Mouse (Mus musculus) stomach, embryonic 15.5 days (tissue): ENCODE results near the gene Srsf9. TPM values are rescaled to one million over a fixed set of nuclear protein-coding genes. Genes with fewer than 3 reads are reported as not detected.

Experiments
- ATAC-seq: fragments of 200-750 bp; cut with Nextera tagmentation; 2 replicates; pipeline ENCODE4 v1.8.0; 2017; ENCODE audit warnings: low read depth, moderate number of reproducible peaks, moderate TSS enrichment; ENCODE audit not compliant: insufficient read depth, low FRiP score
- H3K27ac ChIP-seq: fragments of 300-500 bp; sonication (generic); 2 replicates; pipeline ENCODE4 v1.5.1; 2015; ENCODE audit warnings: mild to moderate bottlenecking, inconsistent platforms
- H3K27me3 ChIP-seq: fragments of 300-500 bp; sonication (generic); replicated peaks from 2 replicates; pipeline ENCODE4 v1.6.1; 2015; ENCODE audit warnings: inconsistent platforms
- H3K36me3 ChIP-seq: fragments of 300-500 bp; sonication (generic); 2 replicates; pipeline ENCODE4 v1.6.1; 2015; ENCODE audit warnings: inconsistent platforms
- H3K4me1 ChIP-seq: fragments of 300-500 bp; sonication (generic); 2 replicates; pipeline ENCODE4 v1.6.1; 2015; ENCODE audit warnings: inconsistent platforms
- H3K4me2 ChIP-seq: fragments of 300-500 bp; sonication (generic); 2 replicates; pipeline ENCODE4 v1.6.1; 2015; ENCODE audit warnings: mild to moderate bottlenecking, inconsistent platforms
- H3K4me3 ChIP-seq: fragments of 300-500 bp; sonication (generic); replicated peaks from 2 replicates; pipeline ENCODE4 v1.5.1; 2015; ENCODE audit warnings: inconsistent platforms
- H3K9ac ChIP-seq: fragments of 300-500 bp; sonication (generic); 2 replicates; pipeline ENCODE4 v1.6.1; 2015; ENCODE audit warnings: inconsistent platforms
- H3K9me3 ChIP-seq: fragments of 300-500 bp; sonication (generic); 2 replicates; pipeline ENCODE4 v1.6.1; 2016; ENCODE audit warnings: inconsistent platforms
- WGBS: fragments of 180-500 bp; shearing (Covaris S2); methylation state at CpG from one replicate; pipeline ENCODE4 v1.1.7; 2015; 5-methylcytosine and 5-hydroxymethylcytosine counted together
- polyA plus RNA-seq: library from polyadenylated mRNA; unstranded; fragments of >200 nt; fragmentation: Nextera tagmentation; extraction: Ambion mirVana; gene quantifications from 2 replicates; pipeline ENCODE4 v1.2.1, GENCODE M21; 2015

Gene Srsf9
- 233 and 262 TPM in 2 replicates for polyA plus RNA-seq

DNA sequence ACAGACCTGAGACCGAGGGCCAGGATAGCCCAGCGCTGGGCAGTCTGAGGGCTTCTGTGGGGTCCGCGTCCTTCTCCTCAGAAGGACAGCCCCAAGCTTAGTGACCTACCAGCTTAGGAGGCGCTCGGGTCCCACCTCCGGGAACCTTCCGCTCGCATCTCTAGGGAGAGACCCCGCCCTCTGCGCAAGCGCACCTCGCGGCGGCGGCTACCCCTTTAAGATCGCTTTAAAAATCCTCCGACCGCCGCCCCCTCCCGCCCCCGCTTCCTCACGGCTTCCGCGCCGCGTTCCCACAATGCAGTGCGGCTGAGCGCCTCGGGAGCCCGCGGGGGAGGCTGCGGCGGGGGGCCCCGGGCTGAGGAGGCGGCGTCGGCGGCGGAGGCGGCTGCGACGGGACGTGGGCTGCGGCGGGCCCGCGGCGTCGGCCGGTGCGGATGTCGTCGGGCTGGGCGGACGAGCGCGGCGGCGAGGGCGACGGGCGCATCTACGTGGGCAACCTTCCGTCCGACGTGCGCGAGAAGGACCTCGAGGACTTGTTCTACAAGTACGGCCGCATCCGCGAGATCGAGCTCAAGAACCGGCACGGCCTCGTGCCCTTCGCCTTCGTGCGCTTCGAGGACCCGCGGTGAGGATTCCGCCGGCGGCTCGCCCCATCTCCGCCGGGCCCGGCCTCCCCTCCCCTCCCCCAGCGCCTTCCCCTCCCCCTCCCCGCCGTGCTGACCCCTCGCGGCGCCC, at the start of gene Srsf9:
Gene Srsf9 (plus strand): TSS at position 303 of the 735 bp plus-strand sequence.
- under 1% methylated on average over 81 of the region's 97 CpGs for WGBS
- H3K4me3 ChIP-seq = peak within 1 kb of the TSS; percentile 94
- H3K4me2 ChIP-seq = peak within 1 kb of the TSS; percentile 60

DNA sequence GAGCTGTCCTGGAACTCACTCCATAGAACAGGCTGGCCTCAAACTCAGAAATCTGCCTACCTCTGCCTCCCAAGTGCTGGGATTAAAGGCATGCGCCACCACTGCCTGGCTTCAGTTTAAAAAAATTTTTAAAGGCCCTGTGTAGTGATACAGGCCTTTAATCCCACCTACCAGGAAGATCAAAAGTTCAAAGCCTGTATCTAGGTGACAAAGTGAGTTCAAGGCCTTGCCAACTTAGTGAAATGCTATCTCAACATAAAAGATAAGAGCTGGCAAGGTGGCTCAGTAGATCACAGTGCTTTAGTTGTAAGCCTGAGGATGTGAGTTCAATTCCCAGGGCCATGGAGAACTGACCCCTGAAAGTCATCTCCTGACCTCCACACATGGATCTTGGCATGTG, 48.9 kb upstream of the Srsf9 start:
- no peak for ATAC-seq
- no peak overlapping the region for H3K4me3 ChIP-seq
- H3K27ac ChIP-seq = no peak overlapping the region
- H3K9me3 ChIP-seq = no peaks in the 10 kb centered on the region
- no peak overlapping the region for H3K4me2 ChIP-seq
- H3K27me3 ChIP-seq = no peaks in the 10 kb centered on the region
- peaks cover 4% of the 10 kb centered on the region for H3K4me1 ChIP-seq
- no peaks in the 10 kb centered on the region for H3K36me3 ChIP-seq
- WGBS = 76% methylated on average over 1 of the region's 1 CpGs
- no peak overlapping the region for H3K9ac ChIP-seq

More for the DNA sequence above, at the start of gene Srsf9:
- peak; percentile 95 for ATAC-seq
- Histone ChIP-seq H3K27ac (peak within 1 kb of the TSS; percentile 88), H3K27me3 (no peaks in the 10 kb centered on the region), H3K36me3 (peaks cover 16% of the 10 kb centered on the region), H3K9me3 (no peaks in the 10 kb centered on the region), H3K4me1 (peaks cover 19% of the 10 kb centered on the region), H3K9ac (peak within 1 kb of the TSS; percentile 90)

DNA sequence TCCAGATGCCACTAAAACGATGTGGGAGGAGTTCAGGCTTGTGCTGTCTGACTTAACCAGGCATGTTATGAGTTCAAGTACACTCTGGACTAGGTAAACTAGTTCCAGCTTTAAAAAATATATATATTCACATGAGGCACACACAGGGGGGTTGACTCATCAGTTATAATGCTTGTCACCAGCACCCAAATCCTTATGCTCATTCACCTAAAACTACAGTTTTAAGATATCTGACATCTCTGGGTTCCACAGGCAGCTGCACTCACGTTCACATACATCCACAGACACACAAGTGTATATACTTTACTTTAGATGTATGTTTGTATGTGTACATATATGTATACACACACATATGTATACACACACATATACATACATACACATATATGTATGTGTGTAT, 48.2 kb upstream of the Srsf9 start:
- 59% methylated on average over 2 of the region's 2 CpGs for WGBS
- H3K4me1 ChIP-seq = peaks cover 4% of the 10 kb centered on the region
- no peaks in the 10 kb centered on the region for H3K27me3 ChIP-seq
- no peak overlapping the region for H3K9ac ChIP-seq
- no peak for ATAC-seq
- no peak overlapping the region for H3K4me3 ChIP-seq
- no peak overlapping the region for H3K4me2 ChIP-seq
- peaks cover 4% of the 10 kb centered on the region; the same call in 1 of the 2 replicates for H3K36me3 ChIP-seq
- no peak overlapping the region for H3K27ac ChIP-seq
- no peaks in the 10 kb centered on the region for H3K9me3 ChIP-seq

DNA sequence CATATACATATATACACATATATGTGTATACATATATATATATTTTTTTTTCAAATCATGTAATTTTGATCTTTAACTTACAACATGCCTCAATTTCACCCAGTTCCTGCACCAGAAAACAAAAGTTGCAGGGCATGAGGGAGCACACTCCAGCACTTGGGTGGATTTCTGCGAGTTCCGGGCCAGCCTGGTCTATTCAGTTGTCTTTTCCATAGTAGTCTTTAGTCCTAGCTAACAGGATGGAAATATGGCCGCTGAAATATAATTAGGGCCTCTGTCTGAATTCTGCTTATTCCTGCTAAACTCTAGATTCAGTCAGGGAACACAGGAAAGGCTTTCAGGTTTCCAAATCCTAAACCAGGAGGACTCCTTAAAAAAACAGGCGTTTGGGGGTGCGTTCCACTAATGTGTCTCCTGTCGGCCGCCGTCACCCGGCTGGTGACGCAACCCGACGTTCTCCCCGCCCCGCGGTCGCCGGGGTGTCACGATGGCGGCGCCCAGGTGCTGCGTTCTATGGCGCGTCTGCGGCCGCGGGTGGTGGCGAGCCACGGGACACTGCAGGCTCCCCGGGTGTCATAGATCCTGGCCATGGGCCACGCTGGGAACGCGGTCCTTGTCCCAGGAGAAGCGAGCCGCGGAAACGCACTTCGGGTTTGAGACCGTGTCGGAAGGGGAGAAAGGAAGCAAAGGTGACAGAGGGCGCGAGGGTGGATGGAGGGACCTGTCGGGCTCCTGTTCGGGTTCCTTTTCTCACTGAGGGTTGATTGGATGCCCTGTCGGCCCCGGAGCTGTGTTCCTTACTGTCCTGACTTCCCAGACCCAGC, 47.5 kb upstream of the Srsf9 start, which contains the start of gene Coq5:
Gene Coq5 (plus strand): TSS at position 441 of the 824 bp plus-strand sequence.
- peaks cover 9% of the 10 kb centered on the region for H3K36me3 ChIP-seq
- H3K4me3 ChIP-seq = peak within 1 kb of the TSS; percentile 92

DNA sequence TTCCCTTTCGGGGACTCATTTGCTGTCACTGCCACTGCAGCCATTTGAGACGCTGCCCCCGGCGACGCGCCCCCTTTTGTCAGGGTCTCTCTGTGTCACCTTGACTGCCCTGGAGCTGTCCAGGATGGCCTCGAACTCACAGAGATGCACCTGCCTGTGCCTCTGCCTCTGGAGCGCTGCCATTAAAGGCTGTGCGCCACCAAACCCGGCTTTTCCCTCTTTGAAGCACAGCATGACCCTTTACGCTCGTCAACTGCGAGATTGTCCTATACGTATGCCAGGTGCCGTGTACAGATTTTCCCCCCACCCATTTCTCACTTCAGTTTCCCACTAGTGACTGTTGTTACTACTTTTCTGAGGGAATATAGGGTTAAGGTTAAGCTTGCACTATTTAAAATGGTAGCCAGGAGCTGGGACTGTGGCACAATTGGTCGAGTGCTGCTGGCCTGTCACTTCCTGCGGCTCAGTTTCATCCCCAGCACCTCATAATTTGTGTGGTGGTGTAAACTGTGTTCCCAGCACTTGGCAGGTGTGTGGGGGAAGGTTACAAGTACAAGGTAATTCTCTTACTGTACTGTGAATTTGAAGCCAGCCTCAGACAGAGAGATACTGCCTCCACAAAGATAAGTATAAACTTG, 46.8 kb upstream of the Srsf9 start:
- Histone ChIP-seq H3K4me2 (peak overlapping the region; percentile 87), H3K4me3 (peak overlapping the region; percentile 92), H3K4me1 (peaks cover 4% of the 10 kb centered on the region), H3K27ac (peak overlapping the region; percentile 60; the same call in 1 of the 2 replicates), H3K9me3 (no peaks in the 10 kb centered on the region), H3K36me3 (peaks cover 13% of the 10 kb centered on the region), H3K27me3 (no peaks in the 10 kb centered on the region), H3K9ac (peak overlapping the region; percentile 83)
- no peak for ATAC-seq
- 5% methylated on average over 17 of the region's 17 CpGs for WGBS

More for the DNA sequence above, 47.5 kb upstream of the Srsf9 start, which contains the start of gene Coq5:
- peak within 1 kb of the TSS; percentile 83 for H3K9ac ChIP-seq
- peaks cover 4% of the 10 kb centered on the region for H3K4me1 ChIP-seq
- ATAC-seq = peak; percentile 87
- H3K9me3 ChIP-seq = no peaks in the 10 kb centered on the region
- WGBS = 3% methylated on average over 45 of the region's 45 CpGs
- peak within 1 kb of the TSS; percentile 87 for H3K4me2 ChIP-seq
- H3K27me3 ChIP-seq = no peaks in the 10 kb centered on the region
- peak within 1 kb of the TSS; percentile 60; the same call in 1 of the 2 replicates for H3K27ac ChIP-seq

DNA sequence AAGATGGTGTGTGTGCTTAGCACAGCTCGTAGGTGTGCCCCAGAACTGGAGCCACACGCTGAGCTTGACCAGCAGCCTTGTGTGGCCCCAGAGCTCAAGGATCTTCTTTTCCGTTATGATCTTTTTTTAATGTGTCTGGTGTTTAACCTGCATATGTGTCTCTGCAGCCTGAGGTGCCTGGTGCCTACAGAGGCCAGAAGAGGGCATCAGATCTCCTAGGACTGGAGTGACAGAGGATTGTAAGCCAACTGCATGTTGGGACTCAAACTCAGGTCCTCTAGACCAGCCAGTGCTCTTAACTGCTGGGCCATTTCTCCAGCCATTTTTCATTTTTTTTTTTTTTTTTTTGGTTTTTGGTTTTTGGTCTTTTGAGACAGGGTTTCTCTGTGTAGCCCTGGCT, 42.2 kb upstream of the Srsf9 start:
- no peak for ATAC-seq
- H3K4me3 ChIP-seq = no peak overlapping the region
- no peaks in the 10 kb centered on the region for H3K9me3 ChIP-seq
- H3K9ac ChIP-seq = no peak overlapping the region
- peaks cover 18% of the 10 kb centered on the region for H3K36me3 ChIP-seq
- 85% methylated on average over 3 of the region's 3 CpGs for WGBS
- H3K4me2 ChIP-seq = no peak overlapping the region
- H3K4me1 ChIP-seq = peaks cover 4% of the 10 kb centered on the region
- no peaks in the 10 kb centered on the region for H3K27me3 ChIP-seq
- no peak overlapping the region for H3K27ac ChIP-seq

DNA sequence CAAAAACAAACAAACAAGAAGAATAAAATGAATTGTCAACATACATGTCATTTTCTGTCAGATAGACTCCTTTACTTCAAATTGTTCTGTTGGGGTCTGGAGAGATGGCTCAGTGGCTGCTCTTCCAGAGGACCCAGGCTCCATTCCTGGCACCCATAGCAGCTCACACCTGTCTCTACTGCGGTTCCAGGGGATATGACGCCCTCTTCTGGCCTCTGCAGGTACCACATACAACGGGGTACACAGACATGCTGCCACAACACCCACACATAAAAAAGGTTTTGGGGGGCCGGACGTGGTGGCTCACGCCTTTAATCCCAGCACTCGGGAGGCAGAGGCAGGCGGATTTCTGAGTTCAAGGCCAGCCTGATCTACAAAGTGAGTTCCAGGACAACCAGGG, 32.8 kb upstream of the Srsf9 start:
- ATAC-seq = no peak
- Histone ChIP-seq H3K27ac (no peak overlapping the region), H3K27me3 (no peaks in the 10 kb centered on the region), H3K4me1 (peaks cover 21% of the 10 kb centered on the region), H3K4me3 (no peak overlapping the region), H3K4me2 (no peak overlapping the region), H3K36me3 (peaks cover 29% of the 10 kb centered on the region), H3K9me3 (no peaks in the 10 kb centered on the region), H3K9ac (no peak overlapping the region)
- WGBS = 88% methylated on average over 8 of the region's 8 CpGs

DNA sequence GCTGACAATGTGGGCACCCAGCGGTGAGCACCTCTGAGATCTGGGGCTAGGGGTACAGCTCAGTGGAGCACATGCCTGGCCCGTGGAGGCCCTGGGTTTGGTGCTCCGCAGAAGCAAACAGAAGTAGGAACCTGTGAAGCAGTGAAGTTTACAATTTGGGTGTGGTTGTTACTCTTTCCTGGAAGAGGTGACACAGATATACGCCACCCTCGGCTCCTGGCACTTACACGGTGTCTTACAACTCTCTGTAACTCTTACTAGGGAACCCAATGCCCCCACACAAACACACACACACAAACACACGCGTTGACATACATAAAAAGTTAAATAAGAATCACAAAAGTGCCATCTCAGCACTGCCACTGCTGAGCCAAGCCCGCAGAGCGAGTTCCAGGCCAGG, 30.6 kb upstream of the Srsf9 start:
- peak overlapping the region; percentile 52 for H3K27ac ChIP-seq
- no peaks in the 10 kb centered on the region for H3K27me3 ChIP-seq
- WGBS = 57% methylated on average over 10 of the region's 10 CpGs
- peaks cover 18% of the 10 kb centered on the region for H3K36me3 ChIP-seq
- H3K9ac ChIP-seq = no peak overlapping the region
- no peaks in the 10 kb centered on the region for H3K9me3 ChIP-seq
- H3K4me2 ChIP-seq = no peak overlapping the region
- H3K4me3 ChIP-seq = no peak overlapping the region
- H3K4me1 ChIP-seq = peaks cover 25% of the 10 kb centered on the region
- no peak for ATAC-seq

DNA sequence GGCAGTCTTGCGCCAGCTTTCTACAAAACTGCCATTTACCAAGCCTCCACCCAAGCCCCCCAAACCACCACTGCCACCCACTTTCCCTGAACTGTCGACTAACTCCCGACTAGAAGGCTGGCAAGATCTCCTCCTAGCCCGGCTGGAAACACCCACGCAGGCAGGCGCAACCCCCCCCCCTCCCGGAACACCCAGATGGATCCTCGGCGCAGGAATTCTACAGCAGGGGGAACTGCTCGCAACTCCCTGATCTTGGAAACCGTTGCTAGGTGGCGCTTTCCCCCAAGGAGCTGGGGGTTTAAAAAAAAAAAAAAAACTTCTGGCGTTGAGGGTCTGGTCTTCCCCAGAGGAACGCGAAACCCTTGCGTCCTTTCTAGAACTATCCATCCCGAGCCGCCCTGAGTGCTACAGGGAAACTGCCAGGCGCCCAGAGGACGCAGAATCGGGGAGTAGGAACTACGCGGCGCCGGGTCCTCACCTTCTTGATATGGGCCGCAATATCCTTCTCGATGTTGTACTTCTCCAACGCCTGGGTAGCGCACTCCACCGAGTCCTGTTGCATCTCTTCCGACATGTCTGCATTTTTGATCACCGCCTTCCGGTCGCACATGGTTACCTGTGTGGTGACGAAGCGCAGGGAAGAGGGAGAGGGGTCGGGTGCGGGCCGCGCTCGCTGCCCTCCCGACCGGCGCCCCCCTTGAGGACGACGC, 26.8 kb upstream of the Srsf9 start:
- Histone ChIP-seq H3K4me1 (peaks cover 28% of the 10 kb centered on the region), H3K36me3 (peaks cover 18% of the 10 kb centered on the region), H3K9me3 (no peaks in the 10 kb centered on the region), H3K9ac (peak overlapping the region; percentile 95), H3K4me2 (peak overlapping the region; percentile 62), H3K4me3 (peak overlapping the region; percentile 95), H3K27ac (peak overlapping the region; percentile 95), H3K27me3 (no peaks in the 10 kb centered on the region)
- peak; percentile 8; the same call in 1 of the 2 replicates for ATAC-seq
- under 1% methylated on average over 46 of the region's 46 CpGs for WGBS

DNA sequence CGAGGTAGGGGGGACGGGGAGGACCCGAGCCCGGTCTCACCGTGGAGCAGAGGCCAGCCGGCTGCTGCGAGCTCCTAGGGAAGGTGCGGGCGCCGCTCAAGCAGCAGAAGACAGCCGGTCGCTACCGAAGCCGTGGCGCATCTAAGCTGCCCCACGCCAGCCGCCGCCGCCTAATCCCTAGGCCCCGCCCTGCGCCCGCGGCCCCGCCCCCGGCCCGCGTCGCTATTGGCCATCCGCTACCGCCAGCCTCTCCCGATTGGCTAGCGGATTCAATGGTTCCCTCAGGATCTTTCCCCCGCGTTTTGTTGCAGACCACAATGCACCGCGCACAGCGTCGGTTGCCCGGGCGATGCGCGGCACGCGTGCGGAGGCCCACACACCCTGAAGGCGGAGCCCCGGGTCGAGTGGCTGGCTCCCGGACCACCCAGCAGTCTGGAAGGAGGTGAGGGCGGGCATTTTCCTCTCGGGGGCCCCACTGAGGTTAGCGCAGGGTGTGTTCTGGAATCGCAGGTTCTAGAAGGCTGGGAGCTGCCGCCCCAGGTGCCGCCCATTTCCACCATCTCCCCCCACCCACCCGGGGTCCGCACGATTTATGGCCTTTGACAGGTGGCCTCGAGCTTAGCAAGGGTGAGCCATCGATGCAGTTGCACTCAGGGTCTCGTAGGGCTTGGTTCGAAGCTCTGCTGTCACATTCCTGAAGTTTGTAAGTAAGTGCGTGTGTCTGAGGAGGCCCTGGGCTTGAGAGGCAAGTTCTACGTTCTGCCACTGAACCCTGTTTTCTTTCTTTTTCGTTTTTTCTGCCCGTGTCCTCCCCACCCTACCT, 26.0 kb upstream of the Srsf9 start, which contains the start of gene Dynll1:
Gene Dynll1 (minus strand): TSS at position 208 of the 823 bp plus-strand sequence.
- WGBS = under 1% methylated on average over 66 of the region's 66 CpGs
- Histone ChIP-seq H3K36me3 (peaks cover 15% of the 10 kb centered on the region), H3K9me3 (no peaks in the 10 kb centered on the region), H3K4me1 (peaks cover 26% of the 10 kb centered on the region), H3K4me3 (peak within 1 kb of the TSS; percentile 95), H3K27ac (peak within 1 kb of the TSS; percentile 95), H3K27me3 (no peaks in the 10 kb centered on the region), H3K9ac (peak within 1 kb of the TSS; percentile 95), H3K4me2 (peak within 1 kb of the TSS; percentile 83)
- ATAC-seq = peak; percentile 98
